Mouse (Mus musculus): Measurements from ENCODE around the gene Dnajb12. TPM values are rescaled to one million over a fixed set of nuclear protein-coding genes. Genes with fewer than 3 reads are reported as not detected.

Gene Dnajb12
- polyA plus RNA-seq, 1 experiment: 86.2 TPM

DNA sequence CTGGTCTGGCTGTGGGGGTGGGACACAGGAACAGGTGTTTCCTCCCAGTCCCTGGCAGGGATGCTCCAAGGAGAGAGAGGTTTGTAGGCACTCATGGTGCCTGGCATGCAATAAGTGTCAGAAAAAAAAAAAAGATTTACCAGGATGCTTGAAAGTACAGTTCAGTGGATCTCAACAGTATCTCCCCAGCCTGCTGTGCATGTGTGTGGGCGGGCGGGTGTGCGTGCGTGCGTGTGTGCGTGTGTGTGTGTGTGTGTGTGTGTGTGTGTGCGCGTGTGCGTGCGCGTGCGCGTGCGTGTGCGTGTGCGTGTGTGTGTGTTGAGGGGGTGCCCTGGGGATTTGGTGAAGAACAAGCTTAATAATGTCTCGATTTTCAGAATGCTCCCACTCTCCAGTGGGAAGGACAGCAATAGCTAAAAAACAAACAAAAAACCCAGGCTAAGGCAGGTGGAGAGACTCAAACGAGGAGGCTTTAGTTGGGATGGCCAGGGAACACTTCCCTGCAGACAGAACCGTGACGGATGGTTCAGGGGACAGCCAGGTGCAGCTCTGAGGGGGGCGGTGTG lies 63.0 kb downstream of the Dnajb12 start:
- peak overlapping the region; percentile 36 for H3K4me3 ChIP-seq (ENCODE audit: low read depth, low read length)
- WGBS: 67% methylated on average over 21 of the region's 21 CpGs
- no peak overlapping the region for H3K27ac ChIP-seq (ENCODE audit: insufficient read depth, low read depth, low read length)
- H3K4me1 ChIP-seq (ENCODE audit: control insufficient read depth, insufficient read depth, insufficient read length, low read length): peaks cover 18% of the 10 kb centered on the region
- H3K36me3 ChIP-seq (ENCODE audit: control insufficient read depth, insufficient read depth, low read length): no peaks in the 10 kb centered on the region
- no peaks in the 10 kb centered on the region for H3K27me3 ChIP-seq (ENCODE audit: control insufficient read depth, insufficient read depth, low read length)
- no peak for TF ChIP-seq CTCF (IDR thresholded peaks at IDR 0.05; ENCODE audit: extremely low read depth, insufficient read length, insufficient replicate concordance, low read depth, low read length)
- TF ChIP-seq POLR2A (IDR thresholded peaks at IDR 0.05; ENCODE audit: low read depth, low read length): no peak

DNA sequence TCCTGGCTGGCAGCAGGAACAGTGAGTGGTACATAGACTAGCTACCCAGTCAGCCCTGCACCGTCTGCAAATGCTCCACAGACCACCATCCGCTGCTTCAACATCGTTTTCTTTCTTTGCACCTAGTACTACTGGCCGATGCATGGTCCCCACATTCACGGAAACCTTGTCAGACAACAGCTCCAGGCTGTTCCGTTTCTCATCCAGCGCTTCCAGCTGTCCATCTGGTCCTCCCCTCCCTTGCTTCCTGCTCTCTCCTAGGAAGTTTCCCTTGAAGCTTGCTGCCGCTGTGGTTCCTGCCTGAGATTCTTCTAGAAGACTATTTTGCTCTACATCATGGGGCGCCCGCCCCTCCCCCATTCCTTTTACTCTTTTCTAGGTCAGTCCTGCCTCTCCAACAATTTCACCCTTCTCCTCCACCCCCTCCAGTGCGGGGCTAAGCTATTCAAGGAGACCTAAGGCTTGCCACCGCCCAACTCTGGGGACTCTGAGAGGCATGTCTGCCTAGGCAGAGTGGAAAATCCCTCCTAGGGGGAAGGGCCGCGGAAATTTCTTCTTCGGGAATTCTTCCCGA lies 63.6 kb downstream of the Dnajb12 start:
- Histone ChIP-seq H3K27ac (ENCODE audit: insufficient read depth, low read depth, low read length) (0 out of 2 replicates have a peak overlapping the region, but pooled peaks have one; percentile 6), H3K4me1 (ENCODE audit: control insufficient read depth, insufficient read depth, insufficient read length, low read length) (peaks cover 22% of the 10 kb centered on the region), H3K4me3 (ENCODE audit: low read depth, low read length) (peak overlapping the region; percentile 36), H3K27me3 (ENCODE audit: control insufficient read depth, insufficient read depth, low read length) (no peaks in the 10 kb centered on the region), H3K36me3 (ENCODE audit: control insufficient read depth, insufficient read depth, low read length) (no peaks in the 10 kb centered on the region)
- 8% methylated on average over 16 of the region's 16 CpGs for WGBS
- TF ChIP-seq POLR2A (IDR thresholded peaks at IDR 0.05; ENCODE audit: low read depth, low read length) (no peak), CTCF (IDR thresholded peaks at IDR 0.05; ENCODE audit: extremely low read depth, insufficient read length, insufficient replicate concordance, low read depth, low read length) (no peak)

DNA sequence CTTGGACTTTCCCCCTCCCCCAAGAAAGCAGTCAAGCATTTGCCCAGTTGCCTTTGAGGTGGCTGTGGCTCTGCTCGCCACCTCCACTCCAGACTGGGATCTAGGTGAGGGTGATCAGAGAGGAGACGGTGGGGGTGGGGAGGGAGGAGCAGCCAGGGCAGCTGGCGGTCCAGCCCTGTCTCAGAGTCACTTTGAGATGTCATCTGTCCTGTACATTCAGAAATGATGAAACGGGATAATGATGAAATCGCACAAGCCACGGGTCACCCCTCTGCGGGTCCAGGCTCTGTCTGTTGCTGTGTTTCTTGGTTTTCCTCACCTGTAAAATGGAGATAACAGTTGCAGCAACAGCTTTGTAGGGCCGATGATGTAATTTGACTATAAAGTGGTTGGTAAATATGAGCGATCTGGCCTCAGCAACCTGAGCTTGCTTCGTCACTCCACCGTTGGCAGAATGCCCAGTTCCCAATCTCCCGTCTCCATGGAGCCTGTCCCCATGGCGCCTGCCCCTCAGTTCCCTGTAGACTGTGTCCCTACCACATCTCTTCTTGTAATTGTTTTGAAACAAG lies 64.1 kb downstream of the Dnajb12 start:
- Histone ChIP-seq H3K27me3 (ENCODE audit: control insufficient read depth, insufficient read depth, low read length) (no peaks in the 10 kb centered on the region), H3K27ac (ENCODE audit: insufficient read depth, low read depth, low read length) (0 out of 2 replicates have a peak overlapping the region, but pooled peaks have one; percentile 6), H3K4me3 (ENCODE audit: low read depth, low read length) (peak overlapping the region; percentile 36), H3K4me1 (ENCODE audit: control insufficient read depth, insufficient read depth, insufficient read length, low read length) (peaks cover 26% of the 10 kb centered on the region), H3K36me3 (ENCODE audit: control insufficient read depth, insufficient read depth, low read length) (no peaks in the 10 kb centered on the region)
- 8% methylated on average over 13 of the region's 13 CpGs for WGBS
- TF ChIP-seq CTCF (IDR thresholded peaks at IDR 0.05; ENCODE audit: extremely low read depth, insufficient read length, insufficient replicate concordance, low read depth, low read length) (no peak), POLR2A (IDR thresholded peaks at IDR 0.05; ENCODE audit: low read depth, low read length) (no peak)

DNA sequence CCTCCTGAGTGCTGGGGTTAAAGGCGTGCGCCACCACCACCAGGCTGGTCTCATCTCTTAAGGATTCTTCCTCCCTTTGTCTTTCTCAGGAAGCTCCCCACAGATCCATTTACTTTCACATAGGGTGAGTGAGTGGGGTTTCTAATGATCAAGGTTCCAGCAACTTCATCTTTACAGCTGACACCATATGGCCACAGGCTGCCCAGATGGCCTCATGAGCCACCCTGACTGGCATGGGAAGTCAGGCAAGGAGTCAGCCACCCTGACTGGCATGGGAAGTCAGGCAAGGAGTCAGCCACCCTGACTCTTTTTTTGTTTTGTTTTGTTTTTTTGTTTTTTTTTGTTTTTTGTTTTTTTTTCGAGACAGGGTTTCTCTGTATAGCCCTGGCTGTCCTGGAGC lies 66.1 kb downstream of the Dnajb12 start:
- 88% methylated on average over 3 of the region's 3 CpGs for WGBS

DNA sequence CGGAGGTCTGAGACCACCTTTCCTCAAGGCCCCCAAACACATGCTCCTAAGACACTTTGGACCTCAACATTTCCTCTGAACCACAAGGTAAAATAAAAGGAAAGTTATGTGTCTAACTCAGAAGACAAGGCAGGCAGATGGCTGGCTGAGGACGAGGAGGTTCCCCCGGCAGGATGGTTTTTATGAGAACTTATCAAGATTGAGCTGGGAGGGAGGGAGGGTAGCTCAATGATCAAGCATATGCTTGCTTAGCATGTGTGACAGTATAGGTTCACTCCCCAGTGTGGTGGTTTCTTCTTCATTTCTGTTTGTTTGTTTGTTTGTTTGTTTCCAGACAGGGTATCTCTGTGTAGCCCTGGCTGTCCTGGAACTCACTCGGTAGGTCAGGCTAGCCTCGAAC lies 67.0 kb downstream of the Dnajb12 start:
- Histone ChIP-seq H3K27me3 (ENCODE audit: control insufficient read depth, insufficient read depth, low read length) (no peaks in the 10 kb centered on the region), H3K4me3 (ENCODE audit: low read depth, low read length) (no peak overlapping the region), H3K4me1 (ENCODE audit: control insufficient read depth, insufficient read depth, insufficient read length, low read length) (peaks cover 35% of the 10 kb centered on the region), H3K27ac (ENCODE audit: insufficient read depth, low read depth, low read length) (no peak overlapping the region), H3K36me3 (ENCODE audit: control insufficient read depth, insufficient read depth, low read length) (peaks cover 6% of the 10 kb centered on the region)
- TF ChIP-seq CTCF (IDR thresholded peaks at IDR 0.05; ENCODE audit: extremely low read depth, insufficient read length, insufficient replicate concordance, low read depth, low read length) (no peak), POLR2A (IDR thresholded peaks at IDR 0.05; ENCODE audit: low read depth, low read length) (no peak)
- 80% methylated on average over 5 of the region's 5 CpGs for WGBS

More for the DNA sequence above, 66.1 kb downstream of the Dnajb12 start:
- Histone ChIP-seq H3K27ac (ENCODE audit: insufficient read depth, low read depth, low read length) (no peak overlapping the region), H3K36me3 (ENCODE audit: control insufficient read depth, insufficient read depth, low read length) (peaks cover 6% of the 10 kb centered on the region), H3K4me3 (ENCODE audit: low read depth, low read length) (no peak overlapping the region), H3K27me3 (ENCODE audit: control insufficient read depth, insufficient read depth, low read length) (no peaks in the 10 kb centered on the region), H3K4me1 (ENCODE audit: control insufficient read depth, insufficient read depth, insufficient read length, low read length) (peaks cover 32% of the 10 kb centered on the region)
- TF ChIP-seq CTCF (IDR thresholded peaks at IDR 0.05; ENCODE audit: extremely low read depth, insufficient read length, insufficient replicate concordance, low read depth, low read length) (no peak), POLR2A (IDR thresholded peaks at IDR 0.05; ENCODE audit: low read depth, low read length) (no peak)

DNA sequence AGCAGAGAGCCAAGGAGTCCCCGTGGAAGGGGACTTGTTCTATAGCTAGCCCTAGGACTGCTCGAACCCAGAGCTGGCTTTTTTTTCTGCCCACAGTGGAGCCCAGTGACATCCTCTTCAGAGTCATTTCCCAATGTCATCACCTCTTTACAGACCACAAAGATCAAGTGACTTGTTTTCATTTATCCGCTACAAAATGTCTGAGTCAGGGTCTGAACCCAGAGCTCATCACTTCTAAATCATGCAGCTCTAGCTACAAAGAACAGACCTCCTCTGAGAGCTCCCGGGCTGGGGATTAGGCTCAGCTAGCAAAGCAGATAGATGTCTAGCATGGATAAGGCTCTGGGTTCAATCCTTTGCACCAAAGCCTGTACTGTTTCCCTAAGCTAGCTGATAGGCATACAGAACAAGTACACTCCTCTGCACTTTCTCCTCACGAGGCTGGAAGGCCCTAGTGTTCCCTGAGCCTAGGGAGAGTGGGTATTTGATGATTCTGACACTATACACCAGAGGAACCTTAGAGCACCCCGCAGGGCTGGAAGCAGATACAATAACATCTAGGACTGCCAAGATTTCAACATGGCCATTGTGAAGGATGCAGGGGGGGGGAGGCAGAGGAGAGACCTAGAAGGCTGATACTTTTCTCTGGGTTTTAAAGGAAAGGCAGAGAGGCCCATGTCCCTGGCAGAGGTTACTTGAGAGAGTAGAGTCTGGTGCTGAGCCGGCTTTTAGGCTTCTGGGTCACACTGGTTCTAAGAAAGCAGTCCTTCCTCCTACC lies 68.1 kb downstream of the Dnajb12 start:
- peaks cover 34% of the 10 kb centered on the region for H3K4me1 ChIP-seq (ENCODE audit: control insufficient read depth, insufficient read depth, insufficient read length, low read length)
- peaks cover 6% of the 10 kb centered on the region for H3K36me3 ChIP-seq (ENCODE audit: control insufficient read depth, insufficient read depth, low read length)
- H3K27me3 ChIP-seq (ENCODE audit: control insufficient read depth, insufficient read depth, low read length): no peaks in the 10 kb centered on the region
- WGBS: 52% methylated on average over 7 of the region's 7 CpGs
- H3K27ac ChIP-seq (ENCODE audit: insufficient read depth, low read depth, low read length): peak overlapping the region; percentile 23; the same call in 1 of the 2 replicates
- TF ChIP-seq POLR2A (IDR thresholded peaks at IDR 0.05; ENCODE audit: low read depth, low read length): no peak
- TF ChIP-seq CTCF (IDR thresholded peaks at IDR 0.05; ENCODE audit: extremely low read depth, insufficient read length, insufficient replicate concordance, low read depth, low read length): no peak
- no peak overlapping the region for H3K4me3 ChIP-seq (ENCODE audit: low read depth, low read length)
